Mouse (Mus musculus) embryonic fibroblast, embryonic 13.5 days (primary cell): ENCODE data around the gene Atf3.

Source experiments
- CTCF ChIP-seq: IDR thresholded peaks from 2 replicates; pipeline ENCODE4 v1.5.1; 2011; ENCODE audit warnings: mild to moderate bottlenecking, control low read depth, low read length, moderate library complexity, borderline replicate concordance; ENCODE audit not compliant: insufficient read depth
- POLR2A ChIP-seq: IDR thresholded peaks from 2 replicates; pipeline ENCODE4 v1.6.1; 2011; ENCODE audit warnings: low read depth, mild to moderate bottlenecking, control low read depth, low read length, moderate library complexity

- TF ChIP-seq POLR2A (no peak), CTCF (no peak)
Measured at GRCm38 (mm10) chr1:191164717-191165116, 53.1 kb downstream of the Atf3 start, which contains the start of gene Fam71a.
